Mouse (Mus musculus): Measurements from ENCODE around the gene Cfap43.

GRCm38 (mm10) chr19:47699743-47700142 lies 219.3 kb downstream of the Cfap43 start:
- no peak for TF ChIP-seq POLR2A (IDR thresholded peaks at IDR 0.05; ENCODE audit: extremely low read depth, insufficient read depth, low read length)
- no peak for TF ChIP-seq CTCF (IDR thresholded peaks at IDR 0.05; ENCODE audit: low read depth, low read length)

Data from liver, adult 2 months (tissue).